8 mouse cellular contexts compared by ENCODE assay signal in the genomic region with DNA sequence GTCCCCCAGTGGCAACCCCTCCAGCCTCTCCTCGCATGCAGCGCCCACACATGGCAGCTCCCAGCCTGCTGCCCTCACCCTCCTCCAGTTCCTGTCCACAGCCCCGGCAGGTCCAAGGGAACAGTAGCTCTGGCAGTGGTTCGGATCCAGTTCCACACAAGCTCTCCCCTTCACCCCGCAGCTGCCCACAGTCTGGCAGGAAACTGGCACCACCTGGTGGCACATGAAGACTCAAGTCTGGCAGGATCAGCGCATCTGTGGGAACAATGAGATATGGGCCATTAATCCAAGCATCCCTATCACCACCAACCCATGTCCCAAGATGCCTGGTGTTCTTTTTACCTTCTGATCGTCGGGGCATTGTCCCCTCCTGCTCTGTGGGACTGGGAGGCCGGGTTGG. TPM values are rescaled to one million over a fixed set of nuclear protein-coding genes. Genes with fewer than 3 reads are reported as not detected.
A peak's percentile ranks its signal among the peaks of the same experiment; 100 is the strongest.
DNase-seq lines count a peak whose midpoint lies in the region; ATAC-seq lines count a peak whose summit lies in the region.
"Had no signal": no experiment of that assay in that cellular context is flagged by ENCODE, and none has a peak within 500 bp of the region (broad histone marks: within the 10 kb centered on the region; RNA-seq: fewer than 3 reads in every experiment).

No protein-coding gene starts in this region.

- no peak overlapping the region for H3K9ac ChIP-seq in intestine, embryonic 14.5 days (ENCODE audit: low read length)
- H3K9ac ChIP-seq in intestine, embryonic 15.5 days: no peak overlapping the region

- peaks cover 14% of the 10 kb centered on the region for H3K4me1 ChIP-seq in intestine, embryonic 14.5 days (replicated peaks; ENCODE audit: control insufficient read depth, insufficient read depth, low read length)
- peaks cover 16% of the 10 kb centered on the region for H3K4me1 ChIP-seq in intestine, embryonic 15.5 days (replicated peaks)

- H3K4me2 ChIP-seq in intestine, embryonic 14.5 days (ENCODE audit: low read length): no peak overlapping the region
- no peak overlapping the region for H3K4me2 ChIP-seq in intestine, embryonic 15.5 days (replicated peaks)

- ATAC-seq in intestine, embryonic 14.5 days (replicated peaks; ENCODE audit: low FRiP score, low TSS enrichment, low read depth): no peak
- no peak for ATAC-seq in intestine, embryonic 15.5 days
- ATAC-seq: inflammation-experienced regulatory T-cells, adult 6 months had no signal

- peaks cover 4% of the 10 kb centered on the region for H3K9me3 ChIP-seq in intestine, embryonic 14.5 days (ENCODE audit: control insufficient read depth, low read length)
- H3K9me3 ChIP-seq in intestine, embryonic 15.5 days: 0 out of 2 replicates have a peak, but pooled peaks cover 4% of the 10 kb centered on the region

- WGBS in intestine, embryonic 14.5 days: 89% methylated on average over 9 of the region's 9 CpGs
- 81% methylated on average over 9 of the region's 9 CpGs for WGBS in intestine, embryonic 15.5 days

- H3K27me3 ChIP-seq in intestine, embryonic 14.5 days (replicated peaks; ENCODE audit: control insufficient read depth, insufficient read depth, low read length): no peaks in the 10 kb centered on the region
- H3K27me3 ChIP-seq in intestine, embryonic 15.5 days (replicated peaks): no peaks in the 10 kb centered on the region

- H3K36me3 ChIP-seq in intestine, embryonic 14.5 days (ENCODE audit: control insufficient read depth, insufficient read depth, low read length): peaks cover 80% of the 10 kb centered on the region
- peaks cover 66% of the 10 kb centered on the region for H3K36me3 ChIP-seq in intestine, embryonic 15.5 days

- DNase-seq in intestine, embryonic 14.5 days (ENCODE audit: low spot score): peak; percentile 52
- DNase-seq in 3T3-L1 (ENCODE audit: low read depth, low spot score) (peak; percentile 50), A20 (ENCODE audit: low read depth, low spot score) (peak; percentile 63)
- peak; percentile 44 for DNase-seq in kidney, postnatal 10 days
- DNase-seq in ovary, postnatal 14 days (ENCODE audit: low spot score): no peak
- no peak for DNase-seq in urinary bladder, adult 18-20 months (ENCODE audit: low spot score in 2 of 2)

- no peak overlapping the region for H3K4me3 ChIP-seq in intestine, embryonic 14.5 days (ENCODE audit: low read depth, low read length)
- H3K4me3 ChIP-seq in intestine, embryonic 15.5 days (replicated peaks): no peak overlapping the region

- no peak overlapping the region for H3K27ac ChIP-seq in intestine, embryonic 14.5 days (ENCODE audit: low read depth)
- H3K27ac ChIP-seq in intestine, embryonic 15.5 days: no peak overlapping the region

RNA-seq across cellular contexts. Expression of a gene that starts 2.2 kb away (rescaled TPM):
- 5.1 and 5.2 TPM in 2 replicates for polyA plus RNA-seq in intestine, embryonic 14.5 days (2014; fragmentation: Nextera tagmentation; extraction: Ambion mirVana)
- 8.1 and 8.8 TPM in 2 replicates for polyA plus RNA-seq in intestine, embryonic 15.5 days (2015; fragmentation: Nextera tagmentation; extraction: Ambion mirVana)

RNA-seq across cellular contexts. Expression of a gene that starts 6.7 kb away (rescaled TPM):
- 63.6 and 65.0 TPM in 2 replicates for polyA plus RNA-seq in intestine, embryonic 14.5 days (2014; fragmentation: Nextera tagmentation; extraction: Ambion mirVana)
- 58.0 and 67.3 TPM in 2 replicates for polyA plus RNA-seq in intestine, embryonic 15.5 days (2015; fragmentation: Nextera tagmentation; extraction: Ambion mirVana)

RNA-seq across cellular contexts. Expression of a gene that starts 6.9 kb away (rescaled TPM):
- 127 and 134 TPM in 2 replicates for polyA plus RNA-seq in intestine, embryonic 14.5 days (2014; fragmentation: Nextera tagmentation; extraction: Ambion mirVana)
- polyA plus RNA-seq in intestine, embryonic 15.5 days (2015; fragmentation: Nextera tagmentation; extraction: Ambion mirVana): 131 and 136 TPM in 2 replicates

RNA-seq across cellular contexts. Expression of a gene that starts 19.9 kb away (rescaled TPM):
- 70.3 and 74.9 TPM in 2 replicates for polyA plus RNA-seq in intestine, embryonic 14.5 days (2014; fragmentation: Nextera tagmentation; extraction: Ambion mirVana)
- 56.6 and 63.4 TPM in 2 replicates for polyA plus RNA-seq in intestine, embryonic 15.5 days (2015; fragmentation: Nextera tagmentation; extraction: Ambion mirVana)

RNA-seq across cellular contexts. Expression of a gene that starts 20.2 kb away (rescaled TPM):
- polyA plus RNA-seq in intestine, embryonic 14.5 days (2014; fragmentation: Nextera tagmentation; extraction: Ambion mirVana): 1.3 TPM in 2 replicates
- polyA plus RNA-seq in intestine, embryonic 15.5 days (2015; fragmentation: Nextera tagmentation; extraction: Ambion mirVana): 2.1 and 2.4 TPM in 2 replicates

Comparison
In these comparisons a context has a peak if more than half of its experiments do, and no peak if none do; other contexts are left out.
1. DNase-seq: peak in intestine, embryonic 14.5 days (single experiment), 3T3-L1 (single experiment), A20 (single experiment) and kidney, postnatal 10 days (single experiment); none in ovary, postnatal 14 days (single experiment) and urinary bladder, adult 18-20 months (0 of 2).